Mouse (Mus musculus) spleen, adult 12 weeks (tissue): ENCODE results near the gene Uimc1.
"Not testable (repeated sequence)": the region's sequence is repeated elsewhere in the genome, so short reads cannot be mapped to it uniquely, and the experiment has no call there.

Source experiments
- DNase-seq: peaks from one replicate; pipeline ENCODE4 v3.0.0; 2022; ENCODE audit warnings: low spot score

Uimc1 gene

DNA sequence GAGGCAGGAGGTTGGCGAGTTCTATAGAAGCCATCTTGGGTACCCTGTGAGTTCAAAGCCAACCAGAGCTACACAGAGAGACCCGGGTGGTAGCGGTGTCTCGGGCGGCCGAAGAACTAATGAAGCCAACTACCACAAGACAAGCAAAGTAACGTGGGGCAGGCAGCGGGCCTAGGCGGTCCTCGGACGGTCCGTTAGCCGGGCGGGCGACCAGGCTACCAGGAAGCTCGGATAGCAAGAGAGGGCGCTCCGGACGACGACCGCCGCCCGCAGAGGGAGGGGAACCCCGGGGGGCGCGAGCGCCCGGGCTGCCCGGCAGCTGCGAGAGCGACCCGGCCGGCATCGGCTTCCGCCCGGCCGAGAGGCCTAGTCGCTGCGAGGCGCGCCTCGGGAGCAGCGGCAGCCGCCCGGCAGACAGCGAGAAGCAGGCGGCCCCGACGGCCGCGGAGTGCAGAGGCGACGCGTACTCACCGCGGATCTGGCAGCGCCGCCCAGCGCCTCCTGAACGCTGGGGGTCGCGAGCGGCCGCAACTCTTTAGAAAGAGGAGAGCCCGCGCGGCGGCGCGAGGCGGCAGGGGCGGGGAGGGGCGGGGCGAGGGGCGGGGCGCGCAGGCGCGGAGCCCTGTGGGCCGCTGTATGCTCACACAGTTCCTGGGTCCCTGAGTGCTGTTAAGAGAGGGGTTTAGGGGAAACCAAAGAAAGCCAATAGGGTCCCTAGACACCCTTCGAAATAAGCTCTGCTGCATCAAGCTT lies at the start of gene Uimc1:
Gene Uimc1, minus strand, starts transcription at position 575 of the 753 bp plus-strand sequence.
- peak; percentile 71 for DNase-seq

DNA sequence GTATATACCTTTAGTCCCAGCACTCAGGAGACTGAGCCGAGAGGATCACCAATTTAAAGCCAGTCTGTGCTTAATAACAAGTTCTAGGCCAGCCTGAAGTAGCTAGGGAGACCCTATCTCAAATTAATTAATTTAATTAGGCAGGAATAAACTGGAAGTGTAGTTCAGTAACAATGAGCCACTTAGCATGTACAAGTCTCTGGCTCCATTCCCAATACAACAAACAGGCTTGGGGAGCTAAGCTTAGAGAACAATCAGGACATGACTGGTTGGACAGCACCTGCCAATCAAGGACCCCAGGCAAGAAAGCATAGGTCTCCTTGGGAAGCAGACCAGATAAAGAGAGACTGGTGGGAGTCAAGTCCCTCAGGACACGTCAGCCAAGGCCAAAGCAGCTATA lies 40.2 kb upstream of the Uimc1 start:
- DNase-seq = no peak

DNA sequence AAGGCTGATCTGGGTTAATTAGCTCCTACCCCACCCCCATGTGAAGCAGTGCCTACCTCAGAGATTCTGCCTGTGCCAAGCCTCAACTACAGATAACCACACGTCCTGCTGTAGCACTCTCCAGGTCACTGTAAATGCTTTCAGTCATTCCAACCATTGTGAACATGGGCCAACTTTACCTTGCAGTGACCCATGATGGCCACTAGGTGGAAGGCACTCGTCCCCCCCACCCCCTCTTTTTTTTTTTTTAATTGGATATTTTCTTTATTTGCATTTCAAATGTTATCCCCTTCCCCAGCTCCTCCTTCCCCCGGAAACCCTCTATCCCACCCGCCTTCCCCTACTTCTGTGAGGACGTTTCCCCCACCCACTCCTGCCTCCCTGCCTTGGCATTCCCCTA lies 35.3 kb upstream of the Uimc1 start:
- no peak for DNase-seq

DNA sequence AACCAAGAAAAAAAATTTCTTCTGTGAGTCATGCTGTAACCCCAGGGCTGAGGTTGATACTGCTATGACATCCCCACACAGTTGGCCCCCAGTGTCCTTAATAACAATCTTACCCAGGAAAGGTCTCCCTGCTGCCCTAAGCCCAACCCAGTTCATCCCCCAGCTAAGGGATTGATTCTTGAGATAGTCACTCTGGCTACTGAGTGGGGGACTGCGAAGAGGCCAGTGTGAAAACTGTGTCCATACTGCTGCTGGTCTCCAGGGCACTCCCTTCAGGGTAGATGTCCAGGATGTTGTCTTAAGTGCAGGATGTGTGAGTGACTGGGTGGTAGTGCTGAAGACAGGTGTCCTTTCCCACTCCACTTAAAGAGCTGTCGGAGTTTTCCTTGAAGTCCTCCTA lies 33.3 kb upstream of the Uimc1 start, which contains the start of gene Gm17617:
Gene Gm17617, minus strand, starts transcription at position 101 of the 400 bp plus-strand sequence.
- DNase-seq = no peak

DNA sequence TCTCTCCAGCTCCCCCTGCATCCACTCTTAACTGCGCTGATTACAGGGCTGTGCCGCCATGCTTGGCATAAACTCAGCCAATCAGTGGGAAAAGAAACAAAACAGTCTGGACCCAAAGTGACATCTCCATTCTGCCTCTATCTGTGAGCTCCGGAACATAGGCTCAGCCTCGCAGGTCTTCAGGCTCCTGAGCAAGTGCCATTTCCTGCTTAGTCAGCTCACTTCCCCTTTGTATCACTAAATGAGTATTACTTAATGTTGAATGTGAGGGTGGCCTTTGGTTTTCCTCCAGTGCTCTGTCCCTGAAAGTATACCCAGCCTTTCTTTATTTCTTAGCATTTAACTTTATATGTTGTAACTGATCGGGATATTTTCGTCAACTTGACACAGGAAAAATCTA lies 24.8 kb upstream of the Uimc1 start:
- DNase-seq = no peak

DNA sequence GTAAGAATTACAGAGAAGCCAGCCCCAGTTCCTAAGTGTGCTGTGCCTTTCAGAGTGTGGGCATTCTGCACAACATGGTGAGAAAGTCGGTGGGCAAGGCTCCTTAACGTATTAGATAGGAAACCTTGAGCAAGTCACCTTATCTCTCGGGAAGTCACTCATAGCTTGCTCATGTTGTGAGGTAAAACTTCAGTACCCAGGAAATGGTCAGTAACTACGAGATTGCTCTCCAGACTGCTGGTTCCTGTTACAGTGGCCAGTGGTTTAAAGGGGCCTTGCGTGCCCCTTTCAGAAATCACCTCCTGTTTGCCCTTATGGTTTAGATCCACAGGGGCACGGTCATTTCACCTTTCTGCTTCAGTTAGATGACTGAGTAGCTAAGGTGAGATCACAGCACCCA lies 14.3 kb upstream of the Uimc1 start:
- no peak for DNase-seq

DNA sequence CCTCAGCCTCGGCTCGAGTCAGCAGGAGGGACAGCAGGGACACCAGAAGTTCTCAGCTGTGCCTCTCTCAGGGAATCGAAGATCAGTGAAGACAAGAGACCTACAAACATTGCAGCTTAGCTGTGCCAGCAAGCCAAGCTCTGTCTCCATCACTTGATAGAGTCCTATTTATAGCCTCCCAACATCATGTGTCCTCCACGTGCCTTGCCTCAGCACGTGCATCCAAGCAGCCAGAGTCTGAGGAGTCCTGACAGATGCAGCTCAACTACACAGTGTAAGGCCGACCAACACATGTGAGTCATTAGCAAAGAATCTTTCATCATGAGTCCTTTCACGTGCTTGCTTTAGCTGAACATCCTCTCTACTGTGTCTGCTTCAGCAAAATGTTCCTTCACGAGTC lies 7.6 kb upstream of the Uimc1 start:
- DNase-seq = no peak

DNA sequence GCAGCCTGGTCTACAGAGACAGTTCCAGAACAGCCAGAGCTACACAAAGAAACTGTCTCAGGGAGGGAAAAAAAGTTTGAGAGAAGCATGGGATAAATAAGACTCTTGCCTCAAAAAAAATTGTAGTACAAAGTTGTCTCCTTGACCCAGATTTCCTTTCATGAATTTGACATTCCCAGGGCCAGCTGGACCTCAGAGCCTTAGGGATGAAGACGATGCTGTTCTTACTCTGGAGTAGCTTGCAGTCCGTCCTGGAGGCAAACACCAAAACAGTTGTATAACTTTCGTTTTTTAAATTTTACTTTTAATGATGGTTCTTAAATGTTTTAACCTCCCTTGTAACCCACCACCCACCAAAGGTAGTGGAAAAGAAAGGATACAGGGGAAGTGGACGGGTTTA lies 7.0 kb upstream of the Uimc1 start:
- no peak for DNase-seq

DNA sequence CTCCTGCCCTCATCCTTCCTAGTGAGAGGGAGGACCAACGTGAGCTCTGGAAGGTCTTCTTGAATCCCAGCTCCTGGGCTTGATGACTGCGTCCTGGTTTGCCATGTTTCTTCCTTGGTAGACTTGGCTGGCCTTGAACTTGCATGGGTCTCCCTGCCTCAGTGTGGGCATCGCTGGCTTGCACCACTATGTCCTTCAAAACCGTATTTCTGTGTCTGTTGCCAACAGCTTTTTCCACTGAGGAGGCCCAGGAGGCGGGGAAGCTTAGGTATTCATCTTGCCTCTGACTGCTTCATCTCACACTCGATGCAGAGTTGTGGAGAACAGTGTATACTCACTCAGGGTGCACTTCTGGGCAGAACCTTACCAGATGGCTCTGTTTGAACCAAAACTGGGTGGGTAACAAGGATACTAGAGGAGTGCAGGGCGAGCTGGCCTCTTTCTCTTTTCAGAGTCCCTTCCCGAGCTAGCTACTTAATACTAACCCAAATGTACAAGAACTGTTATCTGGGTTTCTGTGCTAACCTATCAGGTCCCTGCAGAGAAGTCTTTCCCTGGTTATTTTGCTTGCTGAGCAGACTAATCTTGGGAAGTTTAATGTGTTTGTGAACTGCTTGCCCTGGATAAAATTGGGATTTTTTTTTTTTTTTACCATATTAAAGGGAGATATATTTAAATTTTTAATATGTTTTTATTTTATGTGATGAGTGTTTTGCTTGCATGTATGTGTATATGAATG lies 6.0 kb upstream of the Uimc1 start:
- peak; percentile 21 for DNase-seq

DNA sequence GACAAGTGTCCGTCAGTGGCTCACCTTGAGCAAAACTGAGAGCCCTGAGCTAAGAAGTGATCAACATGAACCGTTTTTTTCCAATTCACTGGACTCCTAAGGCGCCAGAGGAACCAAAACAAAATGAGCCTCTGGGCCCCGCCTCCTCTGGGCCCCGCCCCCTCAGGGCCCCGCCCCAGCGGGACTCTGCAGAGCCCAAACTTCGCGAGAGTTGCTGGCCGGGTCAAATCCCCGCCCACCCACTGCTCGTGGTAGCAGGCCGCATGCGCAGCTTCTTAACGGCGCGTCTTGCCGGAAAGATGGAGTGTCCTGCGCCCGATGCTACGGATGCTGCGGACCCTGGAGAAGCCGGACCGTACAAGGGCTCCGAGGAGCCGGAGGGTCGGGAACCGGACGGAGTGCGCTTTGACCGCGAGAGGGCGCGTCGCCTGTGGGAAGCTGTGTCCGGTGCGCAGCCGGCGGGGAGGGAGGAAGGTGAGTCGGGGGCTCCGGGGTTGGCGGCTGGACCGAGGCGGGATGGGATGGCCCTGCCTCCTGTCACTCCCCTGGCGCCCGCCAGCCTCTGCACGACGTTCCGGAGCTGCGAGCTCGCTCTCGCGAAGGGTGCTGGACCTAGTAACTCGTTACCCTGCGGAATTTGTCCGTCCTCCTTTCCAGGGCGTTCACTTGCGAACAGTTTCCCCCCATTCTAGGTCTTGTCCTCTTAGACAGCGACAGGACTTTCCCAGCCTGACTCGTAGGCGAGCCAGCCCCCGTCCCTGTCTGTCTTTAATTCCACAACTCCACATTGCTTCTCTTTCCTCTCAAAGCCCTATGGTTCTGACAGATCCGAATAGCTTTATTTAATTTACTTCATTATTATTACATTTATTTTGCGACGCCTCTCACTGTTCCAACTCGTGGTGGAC lies 5.2 kb upstream of the Uimc1 start, which contains the start of gene Zfp346:
Gene Zfp346, plus strand, starts transcription at position 267 of the 908 bp plus-strand sequence.
- peak; percentile 98 for DNase-seq

DNA sequence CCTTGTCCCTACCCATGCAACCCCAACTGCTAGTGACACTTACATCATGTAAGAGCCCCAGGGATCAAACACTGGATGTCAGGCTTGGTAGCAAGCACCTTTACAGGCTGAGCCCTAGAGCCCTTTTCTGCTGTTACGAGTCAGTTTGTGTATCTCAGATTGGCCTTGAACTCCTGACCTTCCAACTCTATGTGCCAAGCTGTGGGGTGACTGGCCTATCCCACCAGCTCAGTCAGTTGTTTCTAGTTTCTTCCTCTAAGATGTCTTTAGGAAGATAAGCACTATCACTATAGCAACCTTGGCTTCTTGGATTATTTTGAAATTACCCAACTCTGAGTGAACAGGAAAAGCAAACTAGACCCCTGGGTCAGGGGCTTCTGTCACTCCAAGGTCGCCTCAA lies 3.3 kb upstream of the Uimc1 start:
- DNase-seq = no peak

DNA sequence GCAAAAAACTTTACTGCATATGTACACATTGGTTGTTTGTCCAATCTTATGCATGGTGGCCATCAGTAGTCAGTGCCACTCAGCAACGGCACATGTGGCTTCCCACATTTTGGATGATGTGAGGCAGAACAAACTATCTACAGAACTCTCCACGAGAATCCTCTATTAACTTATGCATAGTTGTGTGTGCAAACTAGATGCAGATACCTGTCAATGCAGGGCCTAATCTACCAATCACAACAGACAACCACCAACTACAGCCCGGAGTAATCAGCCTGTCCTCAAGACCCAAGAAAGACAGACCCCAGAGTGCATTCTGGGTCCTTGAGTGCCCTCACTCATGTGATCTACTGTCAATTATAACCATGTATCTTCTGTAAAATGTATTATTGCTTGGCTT lies 2.3 kb upstream of the Uimc1 start:
- no peak for DNase-seq

DNA sequence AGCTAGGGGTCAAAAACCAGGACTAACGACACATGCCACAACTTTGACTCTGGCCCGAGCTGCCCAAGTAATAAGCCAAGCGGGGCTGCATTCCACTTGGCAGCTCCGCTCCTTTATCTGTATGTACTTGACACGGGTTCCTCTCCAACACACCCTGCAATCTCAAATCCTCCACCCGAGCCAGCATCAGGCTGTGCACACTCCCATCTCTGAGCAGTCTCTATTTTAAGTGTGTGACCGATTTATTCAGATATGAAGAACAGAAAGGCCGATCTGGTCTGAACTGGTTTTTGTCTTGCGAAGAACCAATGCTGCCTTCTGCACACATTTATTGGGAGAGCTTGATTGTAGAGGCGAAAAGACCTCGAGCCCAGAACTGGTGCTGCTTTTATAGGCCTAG lies 1.5 kb upstream of the Uimc1 start:
- no peak for DNase-seq

DNA sequence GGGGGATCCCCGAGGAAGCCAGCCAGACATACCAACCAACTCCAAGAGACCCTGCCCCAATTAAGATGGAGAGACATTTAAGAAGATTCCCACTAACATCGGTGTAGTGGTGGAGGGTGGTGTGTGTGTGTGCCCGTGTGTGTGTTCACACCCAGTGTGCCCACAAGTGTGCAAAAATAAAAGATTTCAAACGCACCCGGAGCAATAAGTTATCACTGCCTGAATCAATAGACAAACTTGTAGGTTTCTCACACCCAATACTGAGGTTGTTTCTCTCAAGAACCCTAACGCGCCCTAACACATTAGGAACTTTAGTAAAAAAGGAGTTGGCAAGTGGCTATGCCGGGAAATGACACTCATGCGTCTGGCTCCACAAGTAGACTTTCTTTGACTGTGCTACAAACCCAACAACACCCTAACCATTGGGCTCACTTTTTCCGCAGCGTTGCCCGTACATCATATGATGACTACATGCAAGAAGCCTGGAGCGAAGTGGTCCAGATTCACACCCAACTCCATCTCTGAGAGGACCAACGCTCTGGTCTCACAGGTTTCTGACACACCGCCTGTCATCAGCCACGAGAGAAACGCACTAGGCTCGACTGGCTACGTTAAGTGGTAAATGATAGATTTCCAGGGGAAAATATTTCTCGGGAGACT lies 904 bp downstream of the Uimc1 start:
- DNase-seq = no peak

DNA sequence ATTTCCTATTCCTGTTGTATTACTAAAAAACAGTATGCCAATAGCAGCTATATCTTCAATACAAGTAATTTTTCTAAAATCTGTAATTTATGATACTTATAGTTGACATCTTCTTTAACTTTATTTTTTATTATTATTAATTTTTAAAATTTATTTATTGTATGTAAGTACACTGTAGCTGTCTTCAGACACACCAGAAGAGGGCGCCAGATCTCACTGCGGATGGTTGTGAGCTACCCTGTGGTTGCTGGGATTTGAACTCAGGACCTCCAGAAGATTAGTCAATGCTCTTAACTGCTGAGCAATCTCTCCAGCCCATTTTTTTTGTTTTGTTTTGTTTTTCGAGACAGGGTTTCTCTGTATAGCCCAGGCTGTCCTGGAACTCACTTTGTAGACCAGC lies 2.3 kb downstream of the Uimc1 start:
- DNase-seq = not testable (repeated sequence)

DNA sequence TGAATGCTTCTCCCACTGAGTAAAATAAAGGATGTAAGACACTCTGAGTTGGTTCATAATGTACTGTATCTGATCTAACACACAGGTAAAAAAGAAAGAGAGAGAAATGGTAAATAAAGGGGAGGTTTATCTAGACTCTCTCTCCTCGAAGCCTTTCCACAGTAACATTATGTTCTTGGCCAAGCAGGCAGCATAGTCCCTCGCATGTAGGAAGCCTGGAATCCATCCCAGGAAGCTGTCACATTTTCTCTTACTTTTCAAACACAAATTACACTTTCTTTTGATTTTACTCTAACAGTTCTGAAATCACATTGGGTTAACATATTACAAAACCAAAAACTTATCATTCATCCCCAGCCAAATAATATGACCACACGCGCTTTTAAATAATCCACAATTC lies 7.5 kb downstream of the Uimc1 start:
- no peak for DNase-seq

DNA sequence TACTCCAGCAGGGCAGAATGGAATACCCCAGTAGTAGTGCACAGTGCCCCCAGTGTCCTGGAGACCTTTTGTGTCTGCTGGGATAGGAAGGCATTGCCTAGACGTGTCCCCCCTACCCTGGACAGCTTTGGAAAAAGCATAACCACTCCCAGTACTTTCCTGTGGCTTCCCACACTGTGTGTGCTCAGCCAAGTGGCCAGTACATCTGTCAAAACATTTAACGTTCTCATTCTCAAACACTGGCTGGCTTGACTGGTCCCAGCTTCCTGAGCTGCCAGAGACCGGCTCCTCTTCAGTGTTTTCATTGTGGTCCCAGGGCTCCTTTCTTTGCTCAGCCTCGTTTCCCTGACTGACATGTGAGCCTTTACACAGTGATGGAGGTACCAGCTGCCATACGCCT lies 24.5 kb downstream of the Uimc1 start:
- no peak for DNase-seq

DNA sequence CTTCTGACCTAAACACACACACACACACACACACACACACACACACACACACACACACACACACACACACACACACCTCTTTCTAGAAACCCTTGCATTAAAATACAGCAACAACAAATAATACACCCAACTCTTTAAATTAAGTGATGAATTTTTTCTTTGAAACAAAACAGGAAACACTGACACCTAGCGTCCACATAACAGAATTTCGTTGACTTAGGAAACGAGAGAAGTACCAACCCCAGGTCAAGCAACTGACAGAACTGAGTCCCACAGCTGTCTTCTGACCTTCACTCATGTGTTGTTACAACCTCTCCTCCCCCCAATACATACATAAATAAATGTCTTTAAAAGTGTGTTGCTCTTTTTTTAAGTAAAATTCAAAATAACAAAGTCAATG lies 28.8 kb downstream of the Uimc1 start:
- DNase-seq = no peak

DNA sequence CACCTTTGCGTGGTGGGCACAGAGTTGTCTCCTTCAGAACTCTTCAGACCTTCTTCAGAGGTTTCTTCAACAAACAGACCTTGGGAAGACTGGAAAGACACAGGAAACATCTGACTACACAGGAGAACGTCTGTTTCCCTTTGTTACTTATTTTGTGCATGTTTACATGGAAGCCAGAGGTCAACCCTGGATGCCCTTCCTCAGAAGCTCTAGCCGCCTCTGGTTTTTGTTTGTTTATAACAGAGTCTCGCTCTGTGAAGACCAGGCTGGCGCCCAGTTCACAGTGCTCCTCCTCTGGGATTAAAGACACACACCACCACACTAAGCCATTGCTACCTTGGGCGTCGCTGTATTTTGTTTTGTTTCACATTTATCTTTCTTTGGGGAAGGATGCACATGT lies 30.4 kb downstream of the Uimc1 start:
- no peak for DNase-seq

DNA sequence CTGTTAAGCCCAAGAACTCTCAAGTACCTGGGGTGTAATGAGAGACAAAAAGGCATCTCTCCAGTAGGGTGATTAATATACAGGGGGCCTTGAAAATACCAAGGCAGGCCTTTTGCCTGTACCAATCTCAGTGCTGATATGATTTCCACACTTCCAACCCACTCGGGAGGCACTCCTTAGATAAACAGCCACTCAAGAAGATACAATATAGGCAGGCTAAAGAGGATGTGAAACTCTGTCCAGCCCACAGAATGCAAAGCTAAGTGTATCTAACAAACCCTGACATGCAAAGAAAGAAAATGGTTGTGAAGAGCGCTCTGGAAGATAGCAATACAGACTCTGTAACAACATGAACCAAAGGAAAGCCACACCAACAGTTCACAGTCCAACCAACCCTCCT lies 36.8 kb downstream of the Uimc1 start:
- DNase-seq = no peak

DNA sequence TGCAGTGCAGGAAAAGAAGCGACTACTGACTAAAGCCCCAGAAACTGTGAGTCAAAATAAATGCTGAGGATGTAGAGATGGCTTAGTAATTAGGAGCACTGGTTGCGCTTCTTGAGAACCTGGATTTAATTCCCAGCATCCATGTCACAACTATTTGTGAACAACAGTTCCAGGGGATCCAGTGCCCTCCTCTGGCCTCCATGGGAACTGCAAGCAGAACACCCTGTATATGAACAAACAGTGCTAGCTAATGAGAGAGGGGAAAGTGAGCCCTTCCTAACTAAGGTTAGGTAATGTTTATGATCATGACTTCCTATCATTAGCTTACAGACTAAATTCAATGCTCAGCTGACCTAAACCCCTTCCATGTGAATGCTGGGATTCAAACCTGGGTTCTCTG lies 42.1 kb downstream of the Uimc1 start:
- DNase-seq = no peak

DNA sequence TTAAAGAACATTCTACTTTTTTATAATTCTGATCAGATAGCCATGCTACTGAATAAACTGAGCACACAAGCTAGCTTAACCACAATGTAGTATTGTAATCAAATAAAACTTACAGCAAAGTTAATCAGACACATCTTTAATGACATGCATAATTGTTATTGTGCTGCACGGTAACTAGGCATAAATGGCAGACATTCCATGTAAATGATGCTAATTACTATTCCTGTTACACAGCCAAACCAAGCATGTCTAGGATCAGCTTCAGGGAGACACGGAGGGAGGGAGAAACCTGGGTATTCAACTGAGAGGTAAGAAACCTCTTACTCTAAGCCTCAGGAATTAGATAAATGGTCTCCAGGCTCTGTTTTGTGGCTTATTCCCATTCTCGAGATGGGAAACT lies 52.4 kb downstream of the Uimc1 start:
- no peak for DNase-seq
